10 mouse cellular contexts compared by ENCODE assay signal in genomic region chr6:127853771-127854687, GRCm38 (mm10). TPM values are rescaled to one million over a fixed set of nuclear protein-coding genes. Genes with fewer than 3 reads are reported as not detected.
DNase-seq lines count a peak whose midpoint lies in the region; ATAC-seq lines count a peak whose summit lies in the region.
"Had no signal": no experiment of that assay in that cellular context is flagged by ENCODE, and none has a peak within 500 bp of the region (broad histone marks: within the 10 kb centered on the region; RNA-seq: fewer than 3 reads in every experiment).

No protein-coding gene starts in this region.

- intact Hi-C loops in heart, postnatal 25 days (cut with DNase I): no loop called here

- peaks cover 46% of the 10 kb centered on the region for H3K4me1 ChIP-seq in forebrain, embryonic 10.5 days
- H3K4me1 ChIP-seq in intestine, embryonic 14.5 days (replicated peaks; ENCODE audit: control insufficient read depth, insufficient read depth, low read length): peaks cover 7% of the 10 kb centered on the region; the same call in 1 of the 2 replicates
- H3K4me1 ChIP-seq in midbrain, embryonic 14.5 days (ENCODE audit: control insufficient read depth, insufficient read depth, low read length): peaks cover 20% of the 10 kb centered on the region

- H3K27me3 ChIP-seq in forebrain, embryonic 10.5 days (ENCODE audit: poor library complexity, severe bottlenecking): no peaks in the 10 kb centered on the region
- no peaks in the 10 kb centered on the region for H3K27me3 ChIP-seq in intestine, embryonic 14.5 days (replicated peaks; ENCODE audit: control insufficient read depth, insufficient read depth, low read length)
- H3K27me3 ChIP-seq in midbrain, embryonic 14.5 days (ENCODE audit: control insufficient read depth, insufficient read depth, low read length): no peaks in the 10 kb centered on the region

- no peaks in the 10 kb centered on the region for H3K9me3 ChIP-seq in forebrain, embryonic 10.5 days
- no peaks in the 10 kb centered on the region for H3K9me3 ChIP-seq in intestine, embryonic 14.5 days (ENCODE audit: control insufficient read depth, low read length)
- no peaks in the 10 kb centered on the region for H3K9me3 ChIP-seq in midbrain, embryonic 14.5 days (ENCODE audit: control insufficient read depth, low read length)

- no peaks in the 10 kb centered on the region for H3K36me3 ChIP-seq in forebrain, embryonic 10.5 days (replicated peaks)
- no peaks in the 10 kb centered on the region for H3K36me3 ChIP-seq in intestine, embryonic 14.5 days (ENCODE audit: control insufficient read depth, insufficient read depth, low read length)
- no peaks in the 10 kb centered on the region for H3K36me3 ChIP-seq in midbrain, embryonic 14.5 days (ENCODE audit: control insufficient read depth, insufficient read depth, low read length)

- H3K4me3 ChIP-seq in forebrain, embryonic 10.5 days: peak overlapping the region; percentile 2; the same call in 1 of the 2 replicates
- no peak overlapping the region for H3K4me3 ChIP-seq in intestine, embryonic 14.5 days (ENCODE audit: low read depth, low read length)
- no peak overlapping the region for H3K4me3 ChIP-seq in midbrain, embryonic 14.5 days (replicated peaks; ENCODE audit: low read depth, low read length)

- peak overlapping the region; percentile 22; the same call in 1 of the 2 replicates for H3K4me2 ChIP-seq in intestine, embryonic 14.5 days (ENCODE audit: low read length)
- peak overlapping the region; percentile 7; the same call in 1 of the 2 replicates for H3K4me2 ChIP-seq in midbrain, embryonic 14.5 days (ENCODE audit: low read length)

- no peak for ATAC-seq in intestine, embryonic 14.5 days (replicated peaks; ENCODE audit: low FRiP score, low TSS enrichment, low read depth)
- ATAC-seq in midbrain, embryonic 14.5 days (ENCODE audit: low FRiP score, low TSS enrichment): peak; percentile 34; the same call in 1 of the 2 replicates
- ATAC-seq in granulocyte monocyte progenitor cell, adult 5-6 weeks (replicated peaks; ENCODE audit: poor library complexity, severe bottlenecking): no peak

- H3K27ac ChIP-seq in forebrain, embryonic 10.5 days: peak overlapping the region; percentile 51
- H3K27ac ChIP-seq in intestine, embryonic 14.5 days (ENCODE audit: low read depth): no peak overlapping the region
- no peak overlapping the region for H3K27ac ChIP-seq in midbrain, embryonic 14.5 days (replicated peaks; ENCODE audit: low read depth, low read length)
- H3K27ac ChIP-seq: liver, embryonic 14.5 days had no signal

- H3K9ac ChIP-seq in intestine, embryonic 14.5 days (ENCODE audit: low read length): no peak overlapping the region
- H3K9ac ChIP-seq in midbrain, embryonic 14.5 days (replicated peaks; ENCODE audit: low read length): no peak overlapping the region
- H3K9ac ChIP-seq: liver, embryonic 14.5 days had no signal

- WGBS in forebrain, embryonic 10.5 days: 28% methylated on average over 16 of the region's 16 CpGs
- WGBS in intestine, embryonic 14.5 days: 24% methylated on average over 16 of the region's 16 CpGs
- 33% methylated on average over 16 of the region's 16 CpGs for WGBS in midbrain, embryonic 14.5 days

- DNase-seq in heart, adult 11 months: peak; percentile 86
- DNase-seq in heart, postnatal 25 days (ENCODE audit: low spot score): no peak
- DNase-seq in forebrain, embryonic 10.5 days (ENCODE audit: extremely low spot score, low spot score): no peak
- DNase-seq in intestine, embryonic 14.5 days (ENCODE audit: low spot score): peak; percentile 59
- DNase-seq in midbrain, embryonic 14.5 days: peak; percentile 49
- DNase-seq in adrenal gland, postnatal 4 days (ENCODE audit: low spot score in 2 of 2): no peak
- DNase-seq in urinary bladder, postnatal 4 days (ENCODE audit: low spot score in 2 of 2): no peak

RNA-seq across cellular contexts. Expression of gene Tspan11, which starts 33.4 kb away (rescaled TPM):
- total RNA-seq in heart, postnatal 25 days (2021): 1 to 10 TPM; 1.1 to 2.3 TPM
- 3.6 and 3.9 TPM in 2 replicates for polyA plus RNA-seq in forebrain, embryonic 10.5 days (2016; fragmentation: Nextera tagmentation; extraction: Ambion mirVana)
- polyA plus RNA-seq in intestine, embryonic 14.5 days (2014; fragmentation: Nextera tagmentation; extraction: Ambion mirVana): 4.1 and 4.9 TPM in 2 replicates
- 5.0 and 8.4 TPM in 2 replicates for polyA plus RNA-seq in midbrain, embryonic 14.5 days (2014; fragmentation: Nextera tagmentation; extraction: Ambion mirVana)
- total RNA-seq in granulocyte monocyte progenitor cell, adult 5-6 weeks (2014; fragmentation: Nextera tagmentation): not detected in 2 replicates
- not detected in 2 replicates for total RNA-seq in granulocyte monocyte progenitor cell, adult 5-6 weeks (2017)
- 1 to 10 TPM; 9.5 TPM for total RNA-seq in adrenal gland, postnatal 4 days (2021)
- total RNA-seq: common myeloid progenitor, adult 5-6 weeks had no signal

Comparison
In these comparisons a context has a peak if more than half of its experiments do, and no peak if none do; other contexts are left out.
1. DNase-seq: peak in heart, adult 11 months (single experiment), intestine, embryonic 14.5 days (single experiment) and midbrain, embryonic 14.5 days (single experiment); none in heart, postnatal 25 days (single experiment), forebrain, embryonic 10.5 days (single experiment), adrenal gland, postnatal 4 days (0 of 2) and urinary bladder, postnatal 4 days (0 of 2).